Mouse (Mus musculus): Measurements from ENCODE around the gene Abcb6. TPM values are rescaled to one million over a fixed set of nuclear protein-coding genes. Genes with fewer than 3 reads are reported as not detected.

Abcb6 gene
- polyA plus RNA-seq, 1 experiment, result 10.8 TPM

DNA sequence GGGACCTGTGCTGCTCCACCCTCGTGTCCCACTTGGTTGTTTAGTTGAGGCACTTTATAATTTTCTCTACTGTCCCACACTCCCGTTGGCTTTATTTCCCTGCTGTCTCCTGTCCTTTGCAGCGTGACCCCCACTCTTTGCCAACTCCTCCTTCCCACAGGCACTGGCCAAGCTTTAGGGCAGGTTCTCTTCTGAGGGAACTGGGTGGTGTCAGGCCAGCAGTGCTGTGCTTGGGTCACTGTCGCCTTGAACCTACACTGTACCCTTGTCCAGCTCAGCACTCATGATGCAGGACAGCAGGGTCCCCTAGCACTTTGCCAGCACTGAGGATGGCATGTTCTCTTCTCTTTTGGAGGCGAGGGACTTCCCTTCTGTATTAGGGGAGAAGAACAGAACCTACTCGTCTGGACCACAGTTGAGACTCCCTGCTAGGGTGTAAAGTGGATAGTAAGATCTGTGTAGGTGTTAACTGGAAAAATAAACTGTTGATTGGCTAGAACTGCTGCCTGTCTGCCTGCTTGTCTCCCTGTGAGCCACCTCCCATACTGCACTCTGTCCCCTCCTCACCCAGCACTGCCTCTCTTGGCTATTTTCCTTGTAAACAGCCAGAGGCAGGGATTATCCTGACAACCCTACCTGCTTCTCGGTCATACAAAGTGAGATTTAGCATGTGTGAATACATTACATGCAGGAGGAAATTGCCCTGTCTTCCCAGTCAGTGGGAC, 32.6 kb downstream of the Abcb6 start:
- Histone ChIP-seq H3K36me3 (ENCODE audit: control insufficient read depth, insufficient read depth, low read length, poor library complexity, severe bottlenecking) (0 out of 2 replicates have a peak, but pooled peaks cover 4% of the 10 kb centered on the region), H3K9me3 (replicated peaks; ENCODE audit: control insufficient read depth, insufficient read depth, low read length, poor library complexity, severe bottlenecking) (no peaks in the 10 kb centered on the region), H3K4me3 (ENCODE audit: low read depth, low read length) (no peak overlapping the region)

DNA sequence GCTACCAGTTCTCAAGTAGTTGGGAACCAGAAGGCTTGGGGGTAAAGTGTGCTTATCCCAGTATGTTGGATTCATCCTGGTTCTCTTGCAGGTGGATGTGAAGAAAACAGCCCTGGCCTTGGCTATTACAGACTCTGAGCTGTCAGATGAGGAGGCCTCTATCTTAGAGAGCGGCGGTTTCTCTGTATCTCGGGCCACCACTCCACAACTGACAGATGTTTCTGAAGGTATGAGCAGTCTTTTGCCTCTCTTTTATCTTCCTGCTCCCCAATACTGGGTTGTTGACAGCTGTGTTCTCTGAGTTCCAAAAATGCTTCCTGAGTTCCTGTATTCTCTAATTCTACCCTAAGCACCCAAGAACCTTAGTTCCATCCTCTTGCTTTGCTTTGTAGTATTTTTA, 34.6 kb downstream of the Abcb6 start:
- H3K27ac ChIP-seq (ENCODE audit: insufficient read depth, low read length), result no peak overlapping the region
- H3K36me3 ChIP-seq (ENCODE audit: control insufficient read depth, insufficient read depth, low read length, poor library complexity, severe bottlenecking), result 0 out of 2 replicates have a peak, but pooled peaks cover 4% of the 10 kb centered on the region
- H3K4me1 ChIP-seq (ENCODE audit: control insufficient read depth, insufficient read depth, low read length), result no peaks in the 10 kb centered on the region
- no peak overlapping the region for H3K4me3 ChIP-seq (ENCODE audit: low read depth, low read length)
- no peaks in the 10 kb centered on the region for H3K27me3 ChIP-seq (ENCODE audit: control insufficient read depth, insufficient read depth, low read length, poor library complexity, severe bottlenecking)
- H3K9ac ChIP-seq (ENCODE audit: low read depth, poor library complexity, severe bottlenecking), result no peak overlapping the region
- no peak for TF ChIP-seq POLR2A (IDR thresholded peaks at IDR 0.05; ENCODE audit: insufficient read depth, low read length)
- TF ChIP-seq CTCF (IDR thresholded peaks at IDR 0.05; ENCODE audit: low read depth, low read length), result no peak
- TF ChIP-seq EP300 (IDR thresholded peaks at IDR 0.05; ENCODE audit: insufficient read depth, low read depth, low read length), result no peak
- no peaks in the 10 kb centered on the region for H3K9me3 ChIP-seq (replicated peaks; ENCODE audit: control insufficient read depth, insufficient read depth, low read length, poor library complexity, severe bottlenecking)

More for the DNA sequence above, 32.6 kb downstream of the Abcb6 start:
- TF ChIP-seq EP300 (IDR thresholded peaks at IDR 0.05; ENCODE audit: insufficient read depth, low read depth, low read length) (no peak), POLR2A (IDR thresholded peaks at IDR 0.05; ENCODE audit: insufficient read depth, low read length) (no peak), CTCF (IDR thresholded peaks at IDR 0.05; ENCODE audit: low read depth, low read length) (no peak)
- no peaks in the 10 kb centered on the region for H3K4me1 ChIP-seq (ENCODE audit: control insufficient read depth, insufficient read depth, low read length)
- no peak overlapping the region for H3K27ac ChIP-seq (ENCODE audit: insufficient read depth, low read length)
- H3K9ac ChIP-seq (ENCODE audit: low read depth, poor library complexity, severe bottlenecking), result no peak overlapping the region
- no peaks in the 10 kb centered on the region for H3K27me3 ChIP-seq (ENCODE audit: control insufficient read depth, insufficient read depth, low read length, poor library complexity, severe bottlenecking)

DNA sequence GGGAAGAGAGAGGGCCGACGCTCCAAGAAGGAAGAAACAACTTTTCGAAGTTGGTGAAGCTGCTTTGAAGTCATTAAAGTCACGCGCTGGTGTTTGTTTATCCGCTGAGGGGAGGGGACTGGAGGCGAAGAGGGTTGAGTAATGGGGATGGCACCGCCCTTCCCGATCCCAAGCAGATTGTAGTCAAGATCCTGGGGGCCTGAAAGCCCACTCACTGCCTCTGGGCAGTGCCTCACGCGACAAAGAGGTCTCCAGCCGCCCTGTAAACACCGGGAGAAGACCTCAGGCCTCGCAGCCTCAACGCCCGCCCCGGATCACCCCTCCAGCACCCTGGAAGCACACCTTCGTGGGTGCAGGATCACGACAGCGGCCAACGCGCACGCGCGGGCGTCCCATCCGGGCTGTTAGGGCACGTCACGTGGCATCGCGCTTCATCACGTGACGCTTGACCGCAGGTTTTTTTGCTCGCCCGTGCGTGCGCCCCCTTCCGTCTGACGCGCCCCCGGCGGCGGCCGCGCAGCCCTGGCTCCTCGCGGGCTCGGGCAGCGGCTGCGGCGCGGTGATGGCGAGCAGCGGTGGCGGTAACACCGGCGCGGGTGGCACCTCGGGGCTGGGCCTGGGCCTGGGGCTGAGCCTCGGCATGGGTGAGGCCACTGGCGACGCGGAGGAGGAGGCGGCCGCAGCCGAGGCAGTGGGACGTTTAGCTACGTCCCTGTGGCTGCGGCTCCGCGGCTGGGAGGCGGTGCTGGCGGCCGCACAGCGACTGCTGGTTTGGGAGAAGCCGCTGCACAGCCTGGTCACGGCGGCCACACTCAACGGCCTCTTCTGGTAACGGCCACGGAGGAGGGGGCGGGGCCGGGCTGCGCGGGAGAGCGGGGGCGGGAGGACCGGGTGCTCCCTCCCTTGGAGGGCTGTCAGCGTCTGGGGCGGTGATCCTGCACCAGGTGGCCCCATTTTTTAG, 37.6 kb downstream of the Abcb6 start, which contains the start of the genes Cnppd1 and Retreg2:
TSS of gene Cnppd1 (minus strand) at position 411 of the 961 bp plus-strand sequence.
TSS of gene Retreg2 (plus strand) at position 478 of the 961 bp plus-strand sequence.
- Histone ChIP-seq H3K27ac (ENCODE audit: insufficient read depth, low read length) (no peak within 1 kb of the TSS), H3K4me3 (ENCODE audit: low read depth, low read length) (peak within 1 kb of the TSS; percentile 69), H3K4me1 (ENCODE audit: control insufficient read depth, insufficient read depth, low read length) (no peaks in the 10 kb centered on the region), H3K27me3 (ENCODE audit: control insufficient read depth, insufficient read depth, low read length, poor library complexity, severe bottlenecking) (no peaks in the 10 kb centered on the region), H3K36me3 (ENCODE audit: control insufficient read depth, insufficient read depth, low read length, poor library complexity, severe bottlenecking) (0 out of 2 replicates have a peak, but pooled peaks cover 9% of the 10 kb centered on the region), H3K9ac (ENCODE audit: low read depth, poor library complexity, severe bottlenecking) (peak within 1 kb of the TSS; percentile 60), H3K9me3 (replicated peaks; ENCODE audit: control insufficient read depth, insufficient read depth, low read length, poor library complexity, severe bottlenecking) (no peaks in the 10 kb centered on the region)
- TF ChIP-seq POLR2A (IDR thresholded peaks at IDR 0.05; ENCODE audit: insufficient read depth, low read length) (peak; percentile 34), CTCF (IDR thresholded peaks at IDR 0.05; ENCODE audit: low read depth, low read length) (peak; percentile 61), EP300 (IDR thresholded peaks at IDR 0.05; ENCODE audit: insufficient read depth, low read depth, low read length) (0 out of 2 replicates have a peak, but pooled peaks have one; percentile 35)

DNA sequence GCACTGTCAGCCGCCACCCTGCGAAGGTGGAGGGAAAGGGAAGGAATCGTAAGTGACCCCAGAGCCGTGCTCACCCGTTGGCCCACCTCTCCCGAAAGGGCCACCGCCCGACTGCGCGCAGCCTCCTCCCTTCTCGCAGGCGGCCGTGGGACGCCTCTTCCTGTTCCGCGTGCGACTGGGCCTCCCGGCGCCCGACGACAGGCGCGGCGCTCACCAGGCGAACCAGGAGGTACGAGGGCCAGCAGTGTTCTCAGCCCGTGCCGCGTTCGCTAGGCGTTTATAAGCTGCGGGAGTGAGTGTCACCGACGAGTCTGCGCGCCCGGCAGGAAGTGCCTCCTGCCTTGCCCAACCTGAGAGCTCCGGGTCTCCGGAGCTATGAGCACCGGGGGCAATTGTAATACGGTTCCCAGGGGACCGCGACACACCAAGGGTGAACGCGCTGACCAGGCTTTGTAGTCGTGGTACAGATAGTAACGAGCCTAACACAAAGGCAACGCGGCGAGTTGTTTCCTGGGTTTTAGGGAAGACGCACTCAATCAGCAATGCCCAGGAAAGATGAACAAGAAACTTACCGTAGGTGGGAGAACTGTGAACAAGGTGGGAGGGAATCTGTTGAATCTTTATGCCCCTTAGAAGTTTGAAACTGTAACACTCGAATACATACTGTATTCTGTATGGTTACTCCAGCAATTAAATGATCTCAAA, 38.6 kb downstream of the Abcb6 start:
- H3K27me3 ChIP-seq (ENCODE audit: control insufficient read depth, insufficient read depth, low read length, poor library complexity, severe bottlenecking), result no peaks in the 10 kb centered on the region
- H3K4me3 ChIP-seq (ENCODE audit: low read depth, low read length), result peak overlapping the region; percentile 69
- no peak overlapping the region for H3K27ac ChIP-seq (ENCODE audit: insufficient read depth, low read length)
- H3K9me3 ChIP-seq (replicated peaks; ENCODE audit: control insufficient read depth, insufficient read depth, low read length, poor library complexity, severe bottlenecking), result no peaks in the 10 kb centered on the region
- TF ChIP-seq POLR2A (IDR thresholded peaks at IDR 0.05; ENCODE audit: insufficient read depth, low read length) (no peak), CTCF (IDR thresholded peaks at IDR 0.05; ENCODE audit: low read depth, low read length) (no peak), EP300 (IDR thresholded peaks at IDR 0.05; ENCODE audit: insufficient read depth, low read depth, low read length) (no peak)
- H3K9ac ChIP-seq (ENCODE audit: low read depth, poor library complexity, severe bottlenecking), result peak overlapping the region; percentile 60
- no peaks in the 10 kb centered on the region for H3K4me1 ChIP-seq (ENCODE audit: control insufficient read depth, insufficient read depth, low read length)
- H3K36me3 ChIP-seq (ENCODE audit: control insufficient read depth, insufficient read depth, low read length, poor library complexity, severe bottlenecking), result 0 out of 2 replicates have a peak, but pooled peaks cover 10% of the 10 kb centered on the region

DNA sequence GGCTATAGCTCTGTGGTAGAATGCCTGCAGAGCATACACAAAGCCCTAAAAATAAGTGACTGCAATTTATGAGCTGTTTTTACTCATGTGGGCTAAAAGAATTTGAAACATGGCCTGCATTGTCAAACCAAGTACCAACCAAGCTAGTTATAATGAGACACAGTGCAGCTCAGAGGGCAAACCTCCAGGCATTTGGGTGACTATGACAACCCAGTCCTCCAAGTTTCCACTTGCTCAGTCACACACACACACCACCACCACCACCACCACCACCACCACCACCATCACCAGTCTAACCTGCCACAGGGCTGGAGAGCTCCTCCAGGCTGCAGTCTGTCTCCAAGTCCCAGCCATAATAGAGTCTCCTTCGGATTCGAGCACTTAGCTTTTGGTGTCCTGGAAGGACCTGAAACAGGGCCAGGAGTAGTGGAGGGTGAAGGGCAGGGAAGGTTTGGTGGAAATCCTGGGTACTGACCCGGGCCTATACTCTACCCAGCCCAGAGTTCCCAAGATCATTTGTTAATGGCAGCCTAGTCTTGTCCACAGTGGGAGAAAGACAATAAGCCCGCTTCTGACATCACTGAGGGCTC, 39.5 kb downstream of the Abcb6 start:
- Histone ChIP-seq H3K4me1 (ENCODE audit: control insufficient read depth, insufficient read depth, low read length) (no peaks in the 10 kb centered on the region), H3K27ac (ENCODE audit: insufficient read depth, low read length) (no peak overlapping the region), H3K27me3 (ENCODE audit: control insufficient read depth, insufficient read depth, low read length, poor library complexity, severe bottlenecking) (no peaks in the 10 kb centered on the region), H3K9ac (ENCODE audit: low read depth, poor library complexity, severe bottlenecking) (peak overlapping the region; percentile 60), H3K4me3 (ENCODE audit: low read depth, low read length) (peak overlapping the region; percentile 69; the same call in 1 of the 2 replicates), H3K36me3 (ENCODE audit: control insufficient read depth, insufficient read depth, low read length, poor library complexity, severe bottlenecking) (peaks cover 10% of the 10 kb centered on the region; the same call in 1 of the 2 replicates), H3K9me3 (replicated peaks; ENCODE audit: control insufficient read depth, insufficient read depth, low read length, poor library complexity, severe bottlenecking) (no peaks in the 10 kb centered on the region)
- no peak for TF ChIP-seq CTCF (IDR thresholded peaks at IDR 0.05; ENCODE audit: low read depth, low read length)
- no peak for TF ChIP-seq EP300 (IDR thresholded peaks at IDR 0.05; ENCODE audit: insufficient read depth, low read depth, low read length)
- no peak for TF ChIP-seq POLR2A (IDR thresholded peaks at IDR 0.05; ENCODE audit: insufficient read depth, low read length)
